Mouse (Mus musculus) monocyte, adult 5-6 weeks (primary cell): Measurements from ENCODE around the gene Nup37. TPM values are rescaled to one million over a fixed set of nuclear protein-coding genes. Genes with fewer than 3 reads are reported as not detected.
A peak's percentile ranks its signal among the peaks of the same experiment; 100 is the strongest.

Experiments
- ATAC-seq: fragments of 153-309, 156-312 bp; replicated peaks from 2 replicates; pipeline ENCODE4 v1.8.0; 2017; ENCODE audit warnings: mild to moderate bottlenecking; ENCODE audit not compliant: low TSS enrichment, insufficient number of reproducible peaks, severe bottlenecking, poor library complexity, low FRiP score
- total RNA-seq: library from RNA; stranded (forward); fragments of 200-1000, 200-491, 200-594 nt; gene quantifications from 3 replicates; pipeline ENCODE4 v1.2.3, GENCODE M21; 2017

The Nup37 gene
- total RNA-seq = 6.3 to 14.7 TPM (median 7.1 TPM) in 3 replicates

- ATAC-seq = peak; percentile 86
Measured at GRCm38 (mm10) chr10:88146707-88147477, at the start of gene Nup37, which contains the start of gene Parpbp. TSS of gene Nup37 (plus strand) at chr10:88146992. TSS of gene Parpbp (minus strand) at chr10:88146941.

GRCm38 (mm10) chr10:88106169-88106568 lies 40.6 kb upstream of the Nup37 start:
- ATAC-seq = no peak

- ATAC-seq = no peak
Measured at GRCm38 (mm10) chr10:88113290-88113689, 33.5 kb upstream of the Nup37 start.

- no peak for ATAC-seq
Measured at GRCm38 (mm10) chr10:88119721-88120120, 27.1 kb upstream of the Nup37 start.

GRCm38 (mm10) chr10:88135630-88136029 lies 11.2 kb upstream of the Nup37 start:
- ATAC-seq = no peak

- ATAC-seq = no peak
Measured at GRCm38 (mm10) chr10:88146187-88146586, 605 bp upstream of the Nup37 start.

GRCm38 (mm10) chr10:88150381-88150780 lies 3.6 kb downstream of the Nup37 start:
- no peak for ATAC-seq

- ATAC-seq = no peak
Measured at GRCm38 (mm10) chr10:88151658-88152057, 4.9 kb downstream of the Nup37 start.

- no peak for ATAC-seq
Measured at GRCm38 (mm10) chr10:88162096-88162495, 15.3 kb downstream of the Nup37 start.

GRCm38 (mm10) chr10:88162676-88163075 lies 15.9 kb downstream of the Nup37 start:
- ATAC-seq = no peak

GRCm38 (mm10) chr10:88166158-88166557 lies 19.4 kb downstream of the Nup37 start:
- ATAC-seq = no peak

- no peak for ATAC-seq
Measured at GRCm38 (mm10) chr10:88167438-88168077, 20.8 kb downstream of the Nup37 start.

- no peak for ATAC-seq
Measured at GRCm38 (mm10) chr10:88200541-88200940, 53.7 kb downstream of the Nup37 start.

- peak; percentile 94 for ATAC-seq
Measured at GRCm38 (mm10) chr10:88200951-88201638, 54.3 kb downstream of the Nup37 start, which contains the start of gene Washc3. TSS of gene Washc3 (plus strand) at chr10:88201093.

GRCm38 (mm10) chr10:88201650-88202049 lies 54.9 kb downstream of the Nup37 start:
- no peak for ATAC-seq

GRCm38 (mm10) chr10:88202581-88202980 lies 55.8 kb downstream of the Nup37 start:
- ATAC-seq = no peak

- no peak for ATAC-seq
Measured at GRCm38 (mm10) chr10:88203236-88203635, 56.4 kb downstream of the Nup37 start.

GRCm38 (mm10) chr10:88212644-88213043 lies 65.9 kb downstream of the Nup37 start:
- no peak for ATAC-seq

GRCm38 (mm10) chr10:88214800-88215514 lies 68.2 kb downstream of the Nup37 start:
- ATAC-seq = no peak
